Mouse (Mus musculus) neural tube, embryonic 15.5 days (tissue): ENCODE results near the gene Psmc1. TPM values are rescaled to one million over a fixed set of nuclear protein-coding genes. Genes with fewer than 3 reads are reported as not detected.

Source experiments
- ATAC-seq: fragments of 200-750 bp; cut with Nextera tagmentation; 2 replicates; pipeline ENCODE4 v1.8.0; 2017; ENCODE audit warnings: mild to moderate bottlenecking, moderate TSS enrichment, moderate library complexity; ENCODE audit not compliant: low FRiP score
- H3K27ac ChIP-seq: fragments of 300-500 bp; sonication (generic); replicated peaks from 2 replicates; pipeline ENCODE4 v1.5.1; 2015; ENCODE audit warnings: mild to moderate bottlenecking, inconsistent platforms
- H3K27me3 ChIP-seq: fragments of 300-500 bp; sonication (generic); replicated peaks from 2 replicates; pipeline ENCODE4 v1.6.1; 2015; ENCODE audit warnings: inconsistent platforms
- H3K36me3 ChIP-seq: fragments of 300-500 bp; sonication (generic); 2 replicates; pipeline ENCODE4 v1.6.1; 2015; ENCODE audit warnings: inconsistent platforms
- H3K4me1 ChIP-seq: fragments of 300-500 bp; sonication (generic); 2 replicates; pipeline ENCODE4 v1.6.1; 2015; ENCODE audit warnings: inconsistent platforms
- H3K4me2 ChIP-seq: fragments of 300-500 bp; sonication (generic); 2 replicates; pipeline ENCODE4 v1.6.1; 2015; ENCODE audit warnings: inconsistent platforms, mild to moderate bottlenecking, moderate library complexity
- H3K4me3 ChIP-seq: fragments of 300-500 bp; sonication (generic); replicated peaks from 2 replicates; pipeline ENCODE4 v1.5.1; 2015; ENCODE audit warnings: mild to moderate bottlenecking, inconsistent platforms
- H3K9ac ChIP-seq: fragments of 300-500 bp; sonication (generic); replicated peaks from 2 replicates; pipeline ENCODE4 v1.6.1; 2015; ENCODE audit warnings: mild to moderate bottlenecking, inconsistent platforms
- H3K9me3 ChIP-seq: fragments of 300-500 bp; sonication (generic); replicated peaks from 2 replicates; pipeline ENCODE4 v1.6.1; 2016; ENCODE audit warnings: inconsistent platforms
- WGBS: fragments of 180-500 bp; shearing (Covaris S2); methylation state at CpG from one replicate; pipeline ENCODE4 v1.1.7; 2015; ENCODE audit warnings: mixed read lengths; 5-methylcytosine and 5-hydroxymethylcytosine counted together
- polyA plus RNA-seq: library from polyadenylated mRNA; unstranded; fragments of >200 nt; fragmentation: Nextera tagmentation; extraction: Ambion mirVana; gene quantifications from 2 replicates; pipeline ENCODE4 v1.2.1, GENCODE M21; 2015

Psmc1 gene
- polyA plus RNA-seq, 1 experiment from 2014 or later = 292 TPM

DNA sequence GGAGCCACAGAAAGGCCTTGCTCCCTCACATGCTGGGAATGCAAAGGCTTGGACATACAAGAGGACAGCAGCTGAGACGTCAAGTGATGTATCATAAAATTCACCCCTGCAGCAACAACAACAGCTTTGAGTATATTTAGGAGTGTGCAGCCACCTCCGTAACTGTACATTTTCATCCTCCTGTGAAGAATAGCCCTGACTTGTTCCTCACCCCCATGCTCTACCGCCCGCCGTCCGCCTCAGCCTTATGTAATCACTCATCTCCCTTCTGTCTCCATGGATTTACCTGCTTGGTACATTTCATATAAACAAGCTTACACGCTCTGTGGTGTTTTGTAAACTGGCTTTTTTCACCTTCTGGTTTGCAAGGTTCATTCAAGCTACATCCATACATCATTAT lies 42.5 kb downstream of the Psmc1 start:
- 82% methylated on average over 7 of the region's 7 CpGs for WGBS
- H3K27me3 ChIP-seq = no peaks in the 10 kb centered on the region
- H3K4me1 ChIP-seq = 0 out of 2 replicates have a peak, but pooled peaks cover 2% of the 10 kb centered on the region
- no peak for ATAC-seq
- no peak overlapping the region for H3K4me3 ChIP-seq
- H3K9ac ChIP-seq = no peak overlapping the region
- no peak overlapping the region for H3K27ac ChIP-seq
- no peaks in the 10 kb centered on the region for H3K9me3 ChIP-seq
- peaks cover 26% of the 10 kb centered on the region for H3K36me3 ChIP-seq
- no peak overlapping the region for H3K4me2 ChIP-seq

DNA sequence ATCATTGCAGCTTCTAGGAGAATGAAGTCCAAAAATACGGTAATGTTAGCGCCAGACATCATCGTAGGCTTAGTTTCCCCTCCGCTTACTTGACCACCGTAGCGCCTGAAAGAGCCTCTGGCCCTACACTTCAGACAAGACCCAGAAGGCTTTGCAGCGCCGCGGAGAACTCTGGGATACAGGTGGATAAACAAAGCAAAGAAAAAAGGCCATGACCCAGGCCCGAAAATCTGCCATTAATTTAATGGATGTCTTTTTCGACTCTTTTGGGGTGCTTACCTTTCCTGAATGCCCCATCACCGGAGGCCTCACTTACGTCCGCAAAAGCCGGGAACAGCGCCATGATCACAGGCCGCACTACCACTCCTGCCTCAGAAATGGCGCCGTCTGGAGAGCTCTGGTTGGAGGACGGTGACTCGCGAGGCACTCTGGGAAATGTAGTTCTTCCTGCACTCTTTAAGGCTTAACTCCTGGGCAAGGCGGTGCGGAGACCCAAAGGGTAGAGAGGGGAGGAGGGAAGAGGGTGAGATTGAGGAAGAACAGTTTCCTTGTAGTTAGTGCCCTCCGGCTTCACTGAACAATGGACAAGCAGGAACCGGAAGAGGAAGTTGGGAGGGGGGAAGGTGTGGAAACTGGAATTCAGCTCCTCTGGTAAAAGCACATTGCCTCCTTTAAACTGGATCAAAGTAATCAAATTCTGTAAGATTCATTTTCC lies 49.5 kb downstream of the Psmc1 start, which contains the start of gene Nrde2:
Gene Nrde2, minus strand, starts transcription at position 393 of the 715 bp plus-strand sequence.
- ATAC-seq = peak; percentile 99
- under 1% methylated on average over 26 of the region's 26 CpGs for WGBS

DNA sequence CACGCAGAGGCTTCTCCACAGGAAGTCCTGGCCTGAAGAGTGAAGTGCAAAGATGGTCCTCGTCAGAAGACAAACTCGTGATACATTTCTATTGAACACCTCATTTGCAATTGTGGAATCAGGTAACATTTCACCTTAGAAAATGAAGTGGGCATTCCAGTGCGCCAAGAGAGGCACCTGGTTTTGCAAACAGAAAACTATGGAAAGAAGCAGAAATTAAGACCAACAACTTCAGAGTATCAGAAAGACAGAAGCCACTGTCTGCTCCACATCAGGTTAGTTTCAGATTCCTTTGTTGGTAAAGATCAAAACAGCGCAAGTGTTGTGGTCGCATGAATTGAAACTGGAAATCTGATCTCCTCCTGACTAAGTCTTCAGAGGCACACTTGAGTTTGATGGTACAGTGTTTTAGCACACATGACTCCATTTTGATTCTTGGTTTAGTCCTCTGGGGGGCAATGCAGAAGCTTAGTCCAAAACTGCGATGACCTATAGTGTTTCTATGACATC lies 55.1 kb downstream of the Psmc1 start:
- no peak for ATAC-seq
- 83% methylated on average over 7 of the region's 7 CpGs for WGBS
- Histone ChIP-seq H3K9ac (no peak overlapping the region), H3K4me2 (no peak overlapping the region), H3K4me3 (no peak overlapping the region), H3K9me3 (no peaks in the 10 kb centered on the region), H3K4me1 (peaks cover 18% of the 10 kb centered on the region), H3K27ac (no peak overlapping the region), H3K36me3 (no peaks in the 10 kb centered on the region), H3K27me3 (no peaks in the 10 kb centered on the region; the same call in 1 of the 2 replicates)

More for the DNA sequence above, 49.5 kb downstream of the Psmc1 start, which contains the start of gene Nrde2:
- Histone ChIP-seq H3K4me1 (peaks cover 12% of the 10 kb centered on the region), H3K27ac (peak within 1 kb of the TSS; percentile 83), H3K27me3 (no peaks in the 10 kb centered on the region), H3K4me2 (peak within 1 kb of the TSS; percentile 69), H3K36me3 (no peaks in the 10 kb centered on the region), H3K4me3 (peak within 1 kb of the TSS; percentile 61), H3K9ac (peak within 1 kb of the TSS; percentile 61), H3K9me3 (no peaks in the 10 kb centered on the region)

DNA sequence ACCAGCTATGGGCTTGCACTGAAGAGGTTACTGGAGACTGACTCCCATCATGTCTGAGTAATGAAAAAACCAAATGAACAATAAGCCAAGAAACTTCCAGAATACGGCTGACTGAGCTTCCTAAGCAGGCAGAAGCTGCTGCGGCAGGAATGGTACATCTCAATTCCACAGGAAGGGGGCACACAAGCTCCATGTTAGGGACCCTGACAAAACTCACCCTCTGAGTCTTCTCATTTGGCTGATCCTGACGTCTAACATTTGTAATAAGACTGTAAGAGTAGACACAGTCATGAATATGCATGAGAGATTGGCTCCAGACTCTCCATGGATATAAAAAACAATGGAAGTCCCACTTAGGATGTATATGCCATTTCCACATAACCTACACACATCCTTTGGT lies 56.2 kb downstream of the Psmc1 start:
- no peak overlapping the region; the same call in 1 of the 2 replicates for H3K27ac ChIP-seq
- no peak overlapping the region for H3K9ac ChIP-seq
- no peak overlapping the region for H3K4me3 ChIP-seq
- 11% methylated on average over 3 of the region's 3 CpGs for WGBS
- H3K4me2 ChIP-seq = no peak overlapping the region
- peaks cover 18% of the 10 kb centered on the region for H3K4me1 ChIP-seq
- no peaks in the 10 kb centered on the region for H3K36me3 ChIP-seq
- ATAC-seq = peak; percentile 67
- H3K9me3 ChIP-seq = no peaks in the 10 kb centered on the region
- no peaks in the 10 kb centered on the region; the same call in 1 of the 2 replicates for H3K27me3 ChIP-seq

DNA sequence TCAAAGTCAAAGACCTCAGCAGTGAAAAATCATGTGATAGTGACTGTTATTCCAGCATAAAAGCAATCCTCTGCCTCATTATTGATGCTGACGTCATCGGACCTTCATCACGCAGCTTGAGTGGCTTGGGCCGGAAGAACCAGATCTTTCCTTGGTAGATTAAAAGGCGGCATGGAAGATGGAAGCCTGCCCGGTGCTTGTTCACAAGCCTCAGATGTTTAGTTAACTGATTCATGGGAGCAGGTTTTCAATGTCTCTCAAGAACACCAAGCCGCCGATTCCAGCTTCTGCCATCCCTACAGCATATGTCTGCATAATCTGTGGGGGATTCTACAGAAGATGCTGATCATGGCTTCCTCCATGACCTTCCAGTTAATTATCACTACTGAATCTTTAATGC lies 57.0 kb downstream of the Psmc1 start:
- H3K27ac ChIP-seq = no peak overlapping the region; the same call in 1 of the 2 replicates
- no peaks in the 10 kb centered on the region; the same call in 1 of the 2 replicates for H3K27me3 ChIP-seq
- H3K9ac ChIP-seq = no peak overlapping the region
- H3K4me3 ChIP-seq = no peak overlapping the region
- H3K36me3 ChIP-seq = no peaks in the 10 kb centered on the region
- no peaks in the 10 kb centered on the region for H3K9me3 ChIP-seq
- 62% methylated on average over 8 of the region's 8 CpGs for WGBS
- no peak overlapping the region for H3K4me2 ChIP-seq
- peaks cover 18% of the 10 kb centered on the region for H3K4me1 ChIP-seq
- ATAC-seq = no peak

DNA sequence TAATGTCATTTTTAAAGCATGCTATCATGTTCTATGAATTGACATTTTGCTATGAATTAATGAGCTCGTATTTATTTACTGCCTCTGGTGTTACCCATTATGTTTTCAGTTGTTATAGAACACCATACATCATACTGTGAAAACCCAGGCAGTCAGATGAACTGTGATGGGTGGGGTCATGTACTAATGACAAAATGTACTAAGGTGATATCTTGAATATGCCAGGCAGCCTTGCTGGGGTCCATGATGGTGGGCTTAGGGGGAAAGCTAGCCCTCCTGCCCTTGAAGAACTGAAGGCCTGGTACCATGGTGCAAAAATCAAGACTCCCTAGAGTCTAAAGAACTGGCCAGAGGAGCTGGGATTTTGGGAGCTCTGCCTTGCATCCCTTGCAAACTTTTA lies 57.5 kb downstream of the Psmc1 start:
- H3K27ac ChIP-seq = peak overlapping the region; percentile 67
- peaks cover 18% of the 10 kb centered on the region for H3K4me1 ChIP-seq
- no peaks in the 10 kb centered on the region; the same call in 1 of the 2 replicates for H3K27me3 ChIP-seq
- no peaks in the 10 kb centered on the region for H3K9me3 ChIP-seq
- WGBS = 67% methylated on average over 1 of the region's 1 CpGs
- ATAC-seq = no peak
- H3K4me3 ChIP-seq = 0 out of 2 replicates have a peak overlapping the region, but pooled peaks have one; percentile 3
- H3K9ac ChIP-seq = no peak overlapping the region
- H3K36me3 ChIP-seq = no peaks in the 10 kb centered on the region
- H3K4me2 ChIP-seq = peak overlapping the region; percentile 57

DNA sequence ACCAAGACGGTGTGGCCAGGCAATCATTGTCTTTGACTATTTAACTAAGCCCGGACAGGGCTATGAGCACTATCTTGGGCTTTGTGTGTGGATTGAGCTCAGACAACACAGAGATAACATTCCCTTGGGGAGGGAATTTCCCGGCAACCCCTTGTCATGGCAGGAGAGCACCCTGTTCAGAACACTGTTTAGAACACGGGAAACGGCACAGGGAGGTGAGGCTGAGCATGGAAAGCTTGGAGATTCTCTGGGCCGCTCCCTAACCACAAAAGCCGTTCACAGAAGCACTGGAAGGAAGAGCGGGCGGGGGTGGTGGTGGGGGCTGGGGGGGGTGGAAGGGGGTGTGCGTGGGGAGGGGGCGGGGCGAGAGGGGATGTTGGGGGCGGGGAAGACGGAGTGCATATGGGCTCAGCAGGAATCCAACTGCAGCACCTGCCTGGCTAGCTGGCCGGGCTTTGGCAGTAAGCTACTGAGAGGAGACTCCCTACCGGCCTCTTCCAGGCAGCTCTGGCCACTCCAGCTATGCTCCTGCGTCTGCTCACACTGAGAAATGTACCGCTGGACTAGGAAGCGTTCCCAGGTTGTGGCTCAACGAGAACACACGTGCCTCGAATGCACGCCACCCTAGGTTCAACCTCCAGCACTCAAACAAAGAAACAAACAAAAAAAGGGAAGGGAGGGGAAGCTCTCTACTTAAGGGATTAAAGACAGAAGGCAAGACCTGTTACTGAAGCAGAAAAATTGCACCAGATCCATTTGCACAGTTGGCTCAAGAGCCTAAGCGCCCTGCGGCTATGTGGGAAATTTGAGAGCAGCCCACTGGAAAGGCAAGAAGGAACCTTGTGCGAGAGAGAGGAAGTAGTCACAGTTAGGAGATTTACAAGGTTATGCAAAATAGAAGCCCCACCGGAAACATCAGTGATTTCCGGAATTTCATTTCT lies 58.2 kb downstream of the Psmc1 start:
- H3K4me3 ChIP-seq = peak overlapping the region; percentile 19; the same call in 1 of the 2 replicates
- H3K4me1 ChIP-seq = peaks cover 18% of the 10 kb centered on the region
- peak overlapping the region; percentile 36 for H3K9ac ChIP-seq
- peak; percentile 62; the same call in 1 of the 2 replicates for ATAC-seq
- H3K9me3 ChIP-seq = no peaks in the 10 kb centered on the region
- 6% methylated on average over 26 of the region's 28 CpGs for WGBS
- no peaks in the 10 kb centered on the region for H3K36me3 ChIP-seq
- H3K27me3 ChIP-seq = no peaks in the 10 kb centered on the region; the same call in 1 of the 2 replicates
- H3K4me2 ChIP-seq = peak overlapping the region; percentile 57
- H3K27ac ChIP-seq = peak overlapping the region; percentile 67

DNA sequence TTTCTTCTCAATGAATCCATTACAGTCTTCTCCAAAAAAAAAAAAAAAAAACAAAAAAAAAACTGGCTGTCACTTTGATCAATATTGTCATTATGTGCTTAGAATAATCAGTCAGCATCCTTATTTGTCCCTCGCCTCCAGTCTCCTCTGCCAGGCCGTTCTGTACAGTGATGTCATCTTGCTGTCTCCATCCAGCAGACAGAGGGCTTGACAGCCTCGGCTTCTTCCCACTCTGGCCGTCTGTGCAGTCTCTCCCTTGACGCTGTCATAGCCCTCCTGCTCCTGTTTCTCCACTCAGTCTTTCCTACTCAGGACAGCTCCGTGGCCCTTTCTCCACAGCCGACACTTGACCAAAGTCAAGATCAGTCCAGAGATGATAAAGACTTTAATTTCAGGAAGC lies 62.5 kb downstream of the Psmc1 start:
- WGBS = 61% methylated on average over 7 of the region's 7 CpGs
- H3K4me2 ChIP-seq = no peak overlapping the region

More for the DNA sequence above, 62.5 kb downstream of the Psmc1 start:
- Histone ChIP-seq H3K4me1 (peaks cover 30% of the 10 kb centered on the region), H3K9me3 (no peaks in the 10 kb centered on the region), H3K27me3 (no peaks in the 10 kb centered on the region), H3K9ac (no peak overlapping the region), H3K27ac (no peak overlapping the region), H3K36me3 (no peaks in the 10 kb centered on the region), H3K4me3 (no peak overlapping the region)
- ATAC-seq = no peak

Other genes starting within 250 kb of the Psmc1 start
- gene Efcab11, start 225.7 kb upstream of the Psmc1 start, polyA plus RNA-seq = 2.5 and 4.1 TPM in 2 replicates
- gene Tdp1, start 225.6 kb upstream of the Psmc1 start, polyA plus RNA-seq = 43.7 and 45.0 TPM in 2 replicates
- gene Kcnk13, start 145.7 kb upstream of the Psmc1 start, polyA plus RNA-seq = 0.83 and 1.1 TPM in 2 replicates
- gene Nrde2, start 49.5 kb downstream of the Psmc1 start, polyA plus RNA-seq = 10.4 and 11.8 TPM in 2 replicates
- 2,749 and 3,020 TPM in 2 replicates for gene Calm1, start 89.3 kb downstream of the Psmc1 start, polyA plus RNA-seq